Mouse (Mus musculus): ENCODE data around the gene Zfp277. TPM values are rescaled to one million over a fixed set of nuclear protein-coding genes. Genes with fewer than 3 reads are reported as not detected.
A peak's percentile ranks its signal among the peaks of the same experiment; 100 is the strongest.

Zfp277 gene
- polyA plus RNA-seq, 1 experiment from 2014 or later = 29.5 TPM

- no peaks in the 10 kb centered on the region for H3K9me3 ChIP-seq (replicated peaks)
- no peak overlapping the region for H3K9ac ChIP-seq
- no peak overlapping the region for H3K4me2 ChIP-seq
- H3K27ac ChIP-seq = peak overlapping the region; percentile 10; the same call in 1 of the 2 replicates
- no peaks in the 10 kb centered on the region for H3K36me3 ChIP-seq (ENCODE audit: poor library complexity, severe bottlenecking)
- H3K4me1 ChIP-seq = peaks cover 26% of the 10 kb centered on the region; the same call in 1 of the 2 replicates
- 37% methylated on average over 7 of the region's 7 CpGs for WGBS
- H3K4me3 ChIP-seq = no peak overlapping the region
- H3K27me3 ChIP-seq = no peaks in the 10 kb centered on the region
- no peak for ATAC-seq
Measured at GRCm38 (mm10) chr12:40462693-40463235, 17.1 kb upstream of the Zfp277 start.

GRCm38 (mm10) chr12:40459673-40460265 is 14.1 kb upstream of the Zfp277 start:
- Histone ChIP-seq H3K36me3 (ENCODE audit: poor library complexity, severe bottlenecking) (no peaks in the 10 kb centered on the region), H3K4me3 (no peak overlapping the region), H3K4me2 (no peak overlapping the region), H3K27ac (no peak overlapping the region), H3K4me1 (peaks cover 17% of the 10 kb centered on the region; the same call in 1 of the 2 replicates), H3K9me3 (replicated peaks) (no peaks in the 10 kb centered on the region), H3K27me3 (no peaks in the 10 kb centered on the region), H3K9ac (no peak overlapping the region)
- WGBS = 79% methylated on average over 6 of the region's 6 CpGs
- peak; percentile 44; the same call in 1 of the 2 replicates for ATAC-seq

GRCm38 (mm10) chr12:40458977-40459376 is 13.3 kb upstream of the Zfp277 start:
- 69% methylated on average over 3 of the region's 3 CpGs for WGBS
- no peak overlapping the region for H3K4me3 ChIP-seq
- H3K36me3 ChIP-seq (ENCODE audit: poor library complexity, severe bottlenecking) = no peaks in the 10 kb centered on the region
- no peaks in the 10 kb centered on the region for H3K9me3 ChIP-seq (replicated peaks)
- H3K9ac ChIP-seq = no peak overlapping the region
- ATAC-seq = no peak
- H3K4me2 ChIP-seq = no peak overlapping the region
- H3K4me1 ChIP-seq = peaks cover 9% of the 10 kb centered on the region; the same call in 1 of the 2 replicates
- H3K27me3 ChIP-seq = no peaks in the 10 kb centered on the region
- no peak overlapping the region for H3K27ac ChIP-seq

GRCm38 (mm10) chr12:40456517-40456916 is 10.8 kb upstream of the Zfp277 start:
- no peak overlapping the region for H3K9ac ChIP-seq
- no peak overlapping the region for H3K4me3 ChIP-seq
- no peak overlapping the region for H3K4me2 ChIP-seq
- no peaks in the 10 kb centered on the region for H3K9me3 ChIP-seq (replicated peaks)
- no peaks in the 10 kb centered on the region for H3K27me3 ChIP-seq
- 89% methylated on average over 2 of the region's 2 CpGs for whole genome bisulfite sequencing
- H3K27ac ChIP-seq = no peak overlapping the region
- H3K4me1 ChIP-seq = no peaks in the 10 kb centered on the region
- H3K36me3 ChIP-seq (ENCODE audit: poor library complexity, severe bottlenecking) = no peaks in the 10 kb centered on the region
- no peak for ATAC-seq

GRCm38 (mm10) chr12:40449119-40449795 is 3.6 kb upstream of the Zfp277 start:
- ATAC-seq = no peak
- whole genome bisulfite sequencing = 77% methylated on average over 9 of the region's 9 CpGs
- H3K4me3 ChIP-seq = no peak overlapping the region
- no peak overlapping the region for H3K9ac ChIP-seq
- no peak overlapping the region for H3K4me2 ChIP-seq
- H3K9me3 ChIP-seq (replicated peaks) = no peaks in the 10 kb centered on the region
- no peaks in the 10 kb centered on the region for H3K36me3 ChIP-seq (ENCODE audit: poor library complexity, severe bottlenecking)
- no peaks in the 10 kb centered on the region for H3K27me3 ChIP-seq
- peaks cover 17% of the 10 kb centered on the region for H3K4me1 ChIP-seq
- H3K27ac ChIP-seq = no peak overlapping the region

GRCm38 (mm10) chr12:40447561-40448355 is 2.1 kb upstream of the Zfp277 start:
- WGBS = 21% methylated on average over 10 of the region's 10 CpGs
- no peak for ATAC-seq
- peak overlapping the region; percentile 85 for H3K4me3 ChIP-seq
- H3K9me3 ChIP-seq (replicated peaks) = no peaks in the 10 kb centered on the region
- H3K27ac ChIP-seq = no peak overlapping the region
- H3K36me3 ChIP-seq (ENCODE audit: poor library complexity, severe bottlenecking) = no peaks in the 10 kb centered on the region
- H3K27me3 ChIP-seq = peaks cover 2% of the 10 kb centered on the region; the same call in 1 of the 2 replicates
- peak overlapping the region; percentile 70 for H3K4me2 ChIP-seq
- peak overlapping the region; percentile 87 for H3K9ac ChIP-seq
- peaks cover 17% of the 10 kb centered on the region for H3K4me1 ChIP-seq

GRCm38 (mm10) chr12:40446450-40447381 is 1.0 kb upstream of the Zfp277 start:
- H3K9ac ChIP-seq = peak overlapping the region; percentile 87

GRCm38 (mm10) chr12:40445206-40445605 is 496 bp downstream of the Zfp277 start:
- Histone ChIP-seq H3K9ac (peak overlapping the region; percentile 67), H3K9me3 (replicated peaks) (no peaks in the 10 kb centered on the region), H3K36me3 (ENCODE audit: poor library complexity, severe bottlenecking) (no peaks in the 10 kb centered on the region), H3K4me1 (peaks cover 17% of the 10 kb centered on the region), H3K27ac (no peak overlapping the region), H3K27me3 (peaks cover 20% of the 10 kb centered on the region; the same call in 1 of the 2 replicates), H3K4me3 (peak overlapping the region; percentile 85), H3K4me2 (peak overlapping the region; percentile 70)
- no peak; the same call in 1 of the 2 replicates for ATAC-seq
- WGBS = 2% methylated on average over 16 of the region's 16 CpGs

More at GRCm38 (mm10) chr12:40446450-40447381, 1.0 kb upstream of the Zfp277 start:
- peak; percentile 4 for ATAC-seq
- peak overlapping the region; percentile 85 for H3K4me3 ChIP-seq
- H3K4me2 ChIP-seq = peak overlapping the region; percentile 70
- H3K4me1 ChIP-seq = peaks cover 17% of the 10 kb centered on the region
- no peaks in the 10 kb centered on the region for H3K9me3 ChIP-seq (replicated peaks)
- peaks cover 12% of the 10 kb centered on the region; the same call in 1 of the 2 replicates for H3K27me3 ChIP-seq
- H3K27ac ChIP-seq = peak overlapping the region; percentile 90
- H3K36me3 ChIP-seq (ENCODE audit: poor library complexity, severe bottlenecking) = no peaks in the 10 kb centered on the region
- WGBS = under 1% methylated on average over 43 of the region's 44 CpGs

GRCm38 (mm10) chr12:40438049-40438448 is 7.7 kb downstream of the Zfp277 start:
- Histone ChIP-seq H3K4me1 (peaks cover 15% of the 10 kb centered on the region), H3K27ac (no peak overlapping the region)
- 8% methylated on average over 2 of the region's 2 CpGs for WGBS

GRCm38 (mm10) chr12:40434101-40434500 is 11.6 kb downstream of the Zfp277 start:
- WGBS = 47% methylated on average over 3 of the region's 3 CpGs
- Histone ChIP-seq H3K9ac (no peak overlapping the region), H3K4me2 (no peak overlapping the region), H3K4me1 (peaks cover 31% of the 10 kb centered on the region), H3K27ac (no peak overlapping the region), H3K9me3 (replicated peaks) (no peaks in the 10 kb centered on the region), H3K36me3 (ENCODE audit: poor library complexity, severe bottlenecking) (no peaks in the 10 kb centered on the region), H3K4me3 (no peak overlapping the region), H3K27me3 (no peaks in the 10 kb centered on the region; the same call in 1 of the 2 replicates)
- no peak for ATAC-seq

More at GRCm38 (mm10) chr12:40438049-40438448, 7.7 kb downstream of the Zfp277 start:
- H3K9me3 ChIP-seq (replicated peaks) = no peaks in the 10 kb centered on the region
- peaks cover 27% of the 10 kb centered on the region; the same call in 1 of the 2 replicates for H3K27me3 ChIP-seq
- no peak overlapping the region for H3K9ac ChIP-seq
- no peak overlapping the region for H3K4me3 ChIP-seq
- no peak overlapping the region for H3K4me2 ChIP-seq
- H3K36me3 ChIP-seq (ENCODE audit: poor library complexity, severe bottlenecking) = no peaks in the 10 kb centered on the region
- no peak for ATAC-seq

GRCm38 (mm10) chr12:40431075-40431474 is 14.6 kb downstream of the Zfp277 start:
- 47% methylated on average over 5 of the region's 5 CpGs for WGBS
- Histone ChIP-seq H3K4me3 (no peak overlapping the region), H3K4me1 (peaks cover 20% of the 10 kb centered on the region), H3K27me3 (no peaks in the 10 kb centered on the region), H3K9me3 (replicated peaks) (no peaks in the 10 kb centered on the region), H3K27ac (no peak overlapping the region), H3K4me2 (no peak overlapping the region), H3K9ac (no peak overlapping the region), H3K36me3 (ENCODE audit: poor library complexity, severe bottlenecking) (no peaks in the 10 kb centered on the region)
- peak; percentile 36; the same call in 1 of the 2 replicates for ATAC-seq
